Mouse (Mus musculus): ENCODE measurements at regions not wholly inside any gene's neighbourhood (a gene's known extent, or its start where the extent isn't known, plus 50 kb on each side); places are given as distances from the start of the nearest gene placed in this dataset.

DNA sequence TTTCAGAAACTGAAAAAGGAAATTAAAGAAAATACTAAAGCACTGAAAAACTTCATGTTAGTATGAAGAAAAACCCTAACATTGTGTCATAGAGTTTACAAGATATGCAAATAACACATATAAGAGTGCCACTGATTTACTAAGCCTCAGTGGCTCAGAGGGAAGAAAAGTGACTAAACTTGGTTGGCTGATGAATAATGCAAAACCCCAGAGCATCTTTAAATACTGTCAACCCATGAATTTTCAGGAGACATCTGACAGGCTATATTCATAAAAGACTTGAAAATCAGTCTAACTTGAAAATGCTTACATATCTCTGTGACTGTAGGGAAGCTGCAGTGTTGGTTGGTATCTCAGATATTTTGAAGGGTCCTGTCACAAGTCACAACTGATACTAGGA is 235.2 kb upstream of the Clec14a start:
- intact Hi-C loops (cut with DNase I), result no loop called here
- no peak for DNase-seq (ENCODE audit: low spot score in 2 of 2)

DNA sequence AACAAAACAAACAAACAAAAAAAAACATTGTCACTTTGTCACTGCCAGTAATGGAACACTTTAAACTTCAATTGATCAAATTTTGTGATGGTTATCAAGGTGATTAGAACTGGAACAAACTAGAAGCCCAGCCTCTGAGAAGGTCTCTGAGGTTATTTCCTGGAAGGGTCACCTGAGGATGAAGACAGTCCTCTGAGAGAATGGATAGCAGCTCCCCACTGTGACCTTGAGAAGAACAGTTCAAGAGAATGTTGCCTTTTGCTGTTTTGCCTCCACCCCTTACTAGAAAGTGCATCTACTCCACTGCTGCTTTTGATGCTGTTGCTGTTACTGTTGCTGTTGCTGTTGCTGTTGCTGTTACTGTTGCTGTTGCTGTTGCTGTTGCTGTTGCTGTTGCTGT is 205.1 kb upstream of the Clec14a start:
- intact Hi-C loops (cut with DNase I), result no loop called here
- no peak for DNase-seq (ENCODE audit: low spot score in 2 of 2)

DNA sequence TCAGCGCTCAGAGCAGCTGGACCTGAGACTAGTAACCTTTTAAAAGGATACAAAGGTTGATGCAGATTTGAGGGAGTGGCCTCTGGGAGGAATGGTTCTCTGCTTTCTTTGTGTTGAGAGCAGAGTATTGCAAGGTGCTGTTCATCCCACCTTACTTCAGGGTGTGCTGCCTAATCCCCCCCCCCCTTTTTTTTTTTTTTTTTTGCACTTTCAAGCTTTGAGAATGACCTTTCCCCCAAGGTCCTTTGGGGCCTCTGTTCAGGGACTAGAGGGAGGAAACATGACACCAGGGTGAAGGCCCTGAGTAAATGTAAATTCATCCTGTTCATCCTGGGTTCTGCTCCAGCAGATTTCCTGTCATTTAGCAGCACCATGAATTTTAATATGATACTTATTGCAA is 204.4 kb upstream of the Clec14a start:
- intact Hi-C loops (cut with DNase I), result no loop called here
- no peak for DNase-seq (ENCODE audit: low spot score in 2 of 2)

DNA sequence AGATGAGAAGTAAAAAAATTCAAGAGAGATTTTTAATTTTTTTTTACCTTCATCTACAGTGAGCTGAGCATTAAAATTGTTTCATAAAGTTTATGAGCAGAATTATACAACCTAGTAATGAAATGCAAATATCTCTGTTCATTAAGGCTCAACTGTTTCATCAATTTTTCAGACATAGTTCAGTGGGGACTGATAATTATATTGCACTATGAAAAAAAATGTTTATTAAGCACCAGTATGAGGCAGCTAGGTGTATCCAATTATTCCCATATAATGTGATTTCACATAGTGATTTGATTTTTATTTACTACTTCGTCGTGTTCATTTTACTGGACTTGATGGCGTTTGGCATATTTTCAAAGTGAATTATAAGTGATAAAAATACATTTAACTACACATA is 191.4 kb upstream of the Clec14a start:
- intact Hi-C loops (cut with DNase I), result no loop called here
- DNase-seq (ENCODE audit: low spot score in 2 of 2), result no peak

DNA sequence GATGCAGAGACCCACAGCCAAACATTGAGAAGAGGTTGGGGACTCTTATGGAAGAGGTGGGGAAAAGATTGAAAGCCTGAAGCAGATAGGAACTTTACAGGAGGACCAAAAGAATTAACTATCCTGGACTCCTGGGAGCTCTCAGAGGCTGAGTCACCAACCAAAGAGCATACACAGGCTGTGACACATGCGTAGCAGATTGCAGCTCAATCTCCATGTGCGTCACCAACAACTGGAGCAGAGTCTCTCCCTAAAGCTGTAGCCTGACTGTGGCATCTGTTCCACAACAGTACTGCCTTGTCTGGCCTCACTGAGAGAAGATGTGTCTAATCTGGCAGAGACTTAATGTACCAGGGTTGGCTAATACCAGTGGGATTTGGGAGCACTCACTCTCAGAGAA is 185.7 kb upstream of the Clec14a start:
- intact Hi-C loops (cut with DNase I), result no loop called here
- DNase-seq (ENCODE audit: low spot score in 2 of 2), result no peak

DNA sequence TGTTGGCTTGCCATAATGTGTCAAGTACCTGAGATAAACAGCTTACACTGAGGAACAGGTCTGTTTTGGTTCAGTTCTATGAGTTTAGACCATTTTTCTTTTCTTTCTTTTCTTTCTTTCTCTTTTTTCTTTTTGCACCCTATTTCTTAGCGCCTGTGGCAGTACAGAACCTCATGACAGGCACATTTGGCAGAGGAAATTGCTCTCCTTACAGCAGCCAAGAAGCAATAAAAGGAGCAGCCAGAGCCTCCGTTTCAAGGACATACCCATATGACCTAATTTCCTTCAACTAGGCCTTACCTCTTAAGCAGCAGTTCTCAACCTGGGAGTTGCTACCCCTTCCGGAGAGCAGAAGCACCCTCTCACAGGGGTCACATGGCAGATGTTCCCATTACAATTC is 173.9 kb upstream of the Clec14a start:
- DNase-seq (ENCODE audit: low spot score in 2 of 2), result no peak
- intact Hi-C loops (cut with DNase I), result no loop called here

DNA sequence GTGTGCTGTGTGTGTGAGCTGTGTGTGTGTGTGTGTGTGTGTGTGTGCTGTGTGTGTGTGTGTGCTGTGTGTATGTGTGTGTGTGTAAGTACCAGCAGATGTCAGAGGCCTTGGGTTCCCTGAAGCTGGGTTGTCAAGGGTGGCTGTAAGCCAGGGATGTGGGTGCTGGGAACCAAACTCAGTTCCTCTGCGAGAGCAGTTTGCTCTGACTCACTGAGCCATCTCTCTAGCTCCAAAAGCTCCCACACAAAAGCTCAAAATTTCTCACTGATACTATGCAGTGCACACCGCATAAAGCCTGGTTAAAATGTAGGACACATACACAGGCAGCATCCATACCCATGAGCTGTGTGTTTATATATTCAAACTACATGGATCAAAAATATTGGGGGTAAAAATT is 172.9 kb upstream of the Clec14a start:
- intact Hi-C loops (cut with DNase I), result no loop called here
- no peak for DNase-seq (ENCODE audit: low spot score in 2 of 2)

DNA sequence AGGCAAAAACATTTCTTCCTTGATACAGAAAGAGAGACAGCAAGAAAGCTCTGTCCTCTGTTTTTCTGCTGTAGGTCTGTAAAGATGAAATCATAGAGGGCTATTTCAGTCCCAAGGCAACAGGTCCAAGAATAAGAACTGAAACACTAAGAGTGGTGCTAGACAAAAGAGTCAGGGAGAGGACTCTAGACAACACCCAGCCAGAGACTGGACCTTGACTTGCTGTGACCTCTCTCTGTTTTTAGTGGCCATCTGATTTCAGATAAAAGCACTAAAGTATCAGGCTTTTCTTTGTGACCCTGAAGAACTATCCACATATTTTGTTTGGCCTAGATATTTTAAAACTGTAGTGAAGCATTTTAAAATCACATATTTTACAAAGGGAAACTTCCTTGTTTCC is 171.6 kb upstream of the Clec14a start:
- intact Hi-C loops (cut with DNase I), result no loop called here
- no peak for DNase-seq (ENCODE audit: low spot score in 2 of 2)

DNA sequence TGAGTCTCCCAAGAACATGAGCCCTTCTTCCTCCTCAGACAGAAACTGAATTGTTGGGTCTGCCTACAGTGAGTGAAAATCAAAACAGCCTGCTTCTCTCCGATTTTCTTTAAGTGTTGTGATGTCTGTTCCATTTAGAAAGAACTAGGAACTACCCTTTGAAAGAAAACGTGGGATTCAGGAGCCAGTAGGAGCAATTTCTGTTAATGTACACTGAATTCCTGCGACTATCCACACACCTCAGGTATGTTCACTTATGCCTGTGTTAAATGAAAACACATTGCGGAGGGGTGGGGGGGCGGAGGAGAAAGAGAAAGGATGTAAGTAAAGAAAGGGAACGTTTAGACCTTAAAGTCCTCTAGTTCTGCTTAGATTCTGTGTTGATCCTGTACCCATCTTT is 167.9 kb upstream of the Clec14a start:
- DNase-seq (ENCODE audit: low spot score in 2 of 2), result no peak
- intact Hi-C loops (cut with DNase I), result no loop called here

DNA sequence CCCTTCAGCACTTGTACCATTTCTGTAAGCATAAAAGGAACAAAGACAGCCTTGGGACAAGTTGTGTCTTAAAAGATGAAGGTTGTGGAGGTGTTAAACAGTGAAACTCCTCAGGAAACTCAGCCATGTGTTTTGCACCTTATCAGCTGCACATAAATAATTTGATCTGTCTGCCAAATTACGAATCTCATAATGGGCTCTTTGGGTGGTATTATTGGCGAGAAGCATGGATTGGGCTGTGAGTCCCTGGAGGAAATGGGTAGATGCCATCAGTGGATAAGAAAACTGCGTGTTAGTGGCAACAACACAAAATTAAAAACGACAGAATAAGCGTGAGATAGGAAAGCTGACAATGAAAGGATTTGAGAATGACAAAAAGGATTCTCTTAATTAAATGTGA is 165.4 kb upstream of the Clec14a start:
- DNase-seq (ENCODE audit: low spot score in 2 of 2), result no peak
- intact Hi-C loops (cut with DNase I), result loop anchor here (5.0 kb wide), 1 partner anchor 368 kb away; no protein-coding TSS in a partner anchor

DNA sequence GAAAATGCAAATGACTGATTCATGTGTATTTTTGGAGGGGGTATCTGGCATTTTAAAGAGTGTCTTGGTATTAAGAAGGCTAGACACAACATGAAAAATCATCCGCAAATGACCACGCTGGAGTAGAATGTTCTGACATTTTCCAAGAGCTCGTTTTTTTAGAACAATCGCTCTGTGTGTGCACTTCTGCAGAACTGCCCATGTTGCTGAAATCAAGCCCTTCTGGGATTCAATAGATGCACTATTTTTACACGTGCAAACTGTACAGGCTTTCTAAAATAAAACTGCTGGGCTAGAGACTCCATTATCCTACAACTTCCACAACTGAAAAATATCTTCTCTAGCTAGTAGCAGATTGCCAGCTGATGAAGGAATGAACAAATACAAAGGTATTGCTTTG is 160.8 kb upstream of the Clec14a start:
- intact Hi-C loops (cut with DNase I), result loop anchor here (5.0 to 10.0 kb wide), 2 partner anchors 205 to 372 kb away; no protein-coding TSS in a partner anchor
- peak in 1 of 2 experiments; percentile 18 for DNase-seq (ENCODE audit: low spot score in 2 of 2)

DNA sequence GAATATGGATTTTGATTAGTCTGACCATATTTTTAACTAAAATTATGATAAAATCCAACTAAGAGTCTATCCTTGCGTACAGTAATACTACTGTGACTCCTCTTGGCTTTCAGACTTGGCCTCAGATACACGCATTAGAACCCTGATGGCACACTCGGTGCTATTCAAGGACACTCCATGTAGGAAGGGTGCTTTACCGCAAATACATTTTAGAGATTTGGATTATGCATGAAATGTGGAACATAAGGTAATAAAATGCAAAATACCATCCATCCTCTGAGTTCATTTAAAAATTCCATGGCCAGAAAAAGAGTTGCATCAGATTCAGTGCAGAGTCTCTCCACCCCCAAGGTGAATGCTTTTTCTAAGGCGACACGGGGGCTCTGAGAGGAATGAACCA is 157.7 kb upstream of the Clec14a start:
- peak in 1 of 2 experiments; percentile 10 for DNase-seq (ENCODE audit: low spot score in 2 of 2)
- intact Hi-C loops (cut with DNase I), result loop anchor here (1.0 to 10.0 kb wide), 2 partner anchors 208 to 214 kb away; no protein-coding TSS in a partner anchor

DNA sequence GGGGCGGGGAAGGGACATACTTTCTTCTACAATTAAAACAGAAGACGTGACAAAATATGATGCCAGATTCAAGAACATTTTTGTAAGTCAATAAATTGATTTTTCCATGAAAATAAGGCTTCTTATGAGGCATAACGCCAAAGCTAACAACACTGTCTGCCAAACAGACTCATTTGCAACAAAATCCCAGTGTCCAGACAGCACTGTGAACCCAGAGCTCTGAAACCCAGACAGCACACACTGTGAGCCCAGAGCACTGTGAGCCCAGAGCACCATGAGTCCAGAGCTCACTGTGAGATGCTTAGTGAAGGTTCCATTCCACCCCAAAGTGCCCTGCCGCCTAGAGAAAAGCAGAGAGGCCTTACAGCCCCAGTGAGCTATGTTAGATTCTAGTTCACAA is 156.9 kb upstream of the Clec14a start:
- intact Hi-C loops (cut with DNase I), result loop anchor here (1.0 to 10.0 kb wide), 2 partner anchors 209 to 214 kb away; no protein-coding TSS in a partner anchor
- DNase-seq (ENCODE audit: low spot score in 2 of 2), result no peak

DNA sequence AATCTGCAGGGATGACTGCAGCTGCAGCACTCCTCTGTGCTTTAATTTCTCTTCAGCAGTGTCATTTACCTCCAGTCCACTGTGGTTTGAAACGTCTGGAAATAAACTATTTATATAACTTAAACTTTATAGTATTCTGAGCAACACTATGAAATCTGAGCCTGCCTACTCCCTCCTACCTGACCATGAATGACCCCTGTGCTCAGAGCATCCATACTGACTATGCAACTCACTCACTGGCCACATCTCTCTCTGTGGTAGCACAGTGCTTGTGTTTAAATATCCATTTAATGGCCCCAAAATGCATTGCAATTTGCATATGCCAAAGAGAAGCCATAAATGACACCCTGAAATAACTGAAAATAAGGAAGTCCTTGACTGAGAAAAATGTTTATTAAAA is 154.5 kb upstream of the Clec14a start:
- intact Hi-C loops (cut with DNase I), result loop anchor here (10.0 kb wide), 1 partner anchor 211 kb away; no protein-coding TSS in a partner anchor
- no peak for DNase-seq (ENCODE audit: low spot score in 2 of 2)

DNA sequence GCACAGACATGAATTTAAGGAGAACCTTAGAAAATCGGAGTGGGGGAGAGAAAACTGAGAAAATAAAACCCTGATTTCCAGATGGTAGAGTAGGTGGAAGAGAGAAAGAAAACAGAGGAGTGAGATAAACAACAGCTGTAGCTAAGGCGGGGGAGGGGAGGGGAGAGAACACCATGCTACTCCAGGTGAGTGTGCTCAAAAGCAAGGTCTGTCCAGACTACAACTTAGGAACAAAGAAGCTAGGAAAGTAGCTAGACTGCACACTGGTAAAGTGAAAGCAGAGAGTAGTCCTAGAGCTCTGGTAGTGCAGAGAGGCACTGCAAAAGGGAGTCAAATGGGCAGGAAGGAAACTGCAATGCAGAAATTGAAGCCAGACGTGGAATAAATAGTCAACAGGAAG is 132.8 kb upstream of the Clec14a start:
- intact Hi-C loops (cut with DNase I), result no loop called here
- peak in 1 of 2 experiments; percentile 9 for DNase-seq (ENCODE audit: low spot score in 2 of 2)

DNA sequence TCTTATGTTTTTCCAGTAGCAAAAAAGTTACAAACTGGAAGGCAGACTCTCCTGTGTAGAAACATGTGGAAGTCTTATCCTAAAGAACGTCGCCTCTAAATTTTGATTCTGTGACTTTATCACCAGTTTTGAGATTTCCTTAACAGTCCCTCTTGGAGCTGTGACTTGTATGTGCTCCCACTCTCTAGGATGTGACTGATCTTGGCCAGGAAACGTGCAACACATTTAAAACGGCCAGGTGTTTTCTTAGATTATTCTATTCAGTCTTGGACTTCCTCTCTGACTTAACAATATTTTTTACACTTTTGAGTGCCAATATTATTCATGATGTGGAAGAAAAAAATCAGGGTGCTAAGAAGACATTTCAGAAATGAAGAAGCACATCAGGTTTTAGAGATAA is 91.2 kb upstream of the Clec14a start:
- peak in 1 of 2 experiments; percentile 17 for DNase-seq (ENCODE audit: low spot score in 2 of 2)
- intact Hi-C loops (cut with DNase I), result no loop called here

DNA sequence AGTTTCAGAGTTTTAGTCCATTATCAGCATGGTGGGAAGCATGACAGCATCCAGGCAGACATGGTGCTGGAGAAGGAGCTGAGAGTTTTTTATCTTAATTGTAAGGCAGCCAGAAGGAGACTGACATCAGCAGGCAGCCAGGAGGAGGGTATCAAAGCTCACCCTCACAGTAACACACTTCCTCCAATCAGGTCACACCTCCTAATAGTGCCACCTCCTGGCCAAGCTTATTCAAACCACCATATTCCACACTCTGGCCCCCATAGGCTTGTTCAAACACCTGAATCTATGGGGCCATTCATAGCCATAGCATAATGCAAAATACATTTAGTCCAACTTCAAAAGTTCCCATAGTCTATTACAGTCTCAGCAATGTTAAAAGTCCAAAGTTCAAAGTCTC is 65.1 kb upstream of the Clec14a start:
- intact Hi-C loops (cut with DNase I), result no loop called here
- DNase-seq (ENCODE audit: low spot score in 2 of 2), result no peak

DNA sequence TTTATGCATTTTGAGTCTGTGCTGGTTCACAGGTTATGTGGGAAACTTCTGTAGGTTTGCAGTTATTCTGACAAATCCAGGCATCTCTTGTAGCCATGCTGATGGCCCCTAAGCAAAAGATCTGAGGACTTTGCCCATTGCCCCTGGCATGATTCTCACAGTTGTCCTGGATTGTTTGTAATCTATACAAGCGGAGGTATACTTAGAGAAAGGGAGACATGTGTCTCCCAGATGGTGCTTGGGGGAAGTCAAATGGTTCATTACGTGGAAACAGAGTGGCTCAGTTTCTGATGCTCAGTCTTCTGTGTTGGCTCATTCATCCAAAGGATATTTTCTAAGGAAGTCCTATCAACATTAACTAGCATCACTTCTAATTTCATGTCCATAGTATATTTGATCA is 60.8 kb upstream of the Clec14a start:
- no peak for DNase-seq (ENCODE audit: low spot score in 2 of 2)
- intact Hi-C loops (cut with DNase I), result no loop called here

DNA sequence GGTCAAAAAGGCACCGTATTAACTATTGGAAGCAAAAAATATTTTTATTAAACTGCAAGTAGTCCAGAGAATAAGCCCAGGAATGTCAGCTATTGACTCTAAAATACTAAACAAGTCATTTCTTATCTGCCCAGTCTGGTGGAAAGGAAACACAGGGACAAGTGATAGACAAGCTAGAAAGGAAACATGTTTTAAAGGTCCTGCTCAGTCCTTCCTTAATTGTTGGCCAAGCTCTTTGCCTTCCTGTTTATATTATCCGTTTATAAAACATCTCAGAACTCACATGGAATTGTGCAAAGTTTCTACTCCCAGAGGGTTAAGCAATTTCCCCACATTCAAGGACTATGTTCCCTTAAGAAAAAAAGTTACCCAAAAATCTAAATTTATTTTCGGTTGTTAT is 54.9 kb upstream of the Clec14a start:
- intact Hi-C loops (cut with DNase I), result no loop called here

More for the DNA sequence above, 54.9 kb upstream of the Clec14a start:
- DNase-seq (ENCODE audit: low spot score in 2 of 2), result no peak
